Mouse (Mus musculus): ENCODE data around the gene Kcnk1.

Kcnk1 gene

GRCm38 (mm10) chr8:125995101-125995986 lies at the start of gene Kcnk1:
Kcnk1 (plus strand) TSS chr8:125995170.
- peak; percentile 82 for DNase-seq (ENCODE audit: low read depth, low spot score)

GRCm38 (mm10) chr8:125948696-125949308 lies 46.2 kb upstream of the Kcnk1 start:
- DNase-seq (ENCODE audit: low read depth, low spot score), result no peak

GRCm38 (mm10) chr8:125950007-125950940 lies 44.7 kb upstream of the Kcnk1 start:
- peak; percentile 96 for DNase-seq (ENCODE audit: low read depth, low spot score)

GRCm38 (mm10) chr8:125955671-125956070 lies 39.3 kb upstream of the Kcnk1 start:
- peak; percentile 62 for DNase-seq (ENCODE audit: low read depth, low spot score)

GRCm38 (mm10) chr8:125956796-125957195 lies 38.2 kb upstream of the Kcnk1 start:
- DNase-seq (ENCODE audit: low read depth, low spot score), result no peak

GRCm38 (mm10) chr8:125957226-125957993 lies 37.6 kb upstream of the Kcnk1 start:
- DNase-seq (ENCODE audit: low read depth, low spot score), result no peak

GRCm38 (mm10) chr8:125957994-125958368 lies 37.0 kb upstream of the Kcnk1 start:
- no peak for DNase-seq (ENCODE audit: low read depth, low spot score)

- no peak for DNase-seq (ENCODE audit: low read depth, low spot score)
Observed at GRCm38 (mm10) chr8:125959363-125959771, 35.6 kb upstream of the Kcnk1 start.

GRCm38 (mm10) chr8:125960037-125960436 lies 34.9 kb upstream of the Kcnk1 start:
- peak; percentile 73 for DNase-seq (ENCODE audit: low read depth, low spot score)

GRCm38 (mm10) chr8:125961790-125962189 lies 33.2 kb upstream of the Kcnk1 start:
- DNase-seq (ENCODE audit: low read depth, low spot score), result no peak

- DNase-seq (ENCODE audit: low read depth, low spot score), result peak; percentile 62
Observed at GRCm38 (mm10) chr8:125963807-125964211, 31.2 kb upstream of the Kcnk1 start.

GRCm38 (mm10) chr8:125971336-125971735 lies 23.6 kb upstream of the Kcnk1 start:
- DNase-seq (ENCODE audit: low read depth, low spot score), result peak; percentile 21

- DNase-seq (ENCODE audit: low read depth, low spot score), result no peak
Observed at GRCm38 (mm10) chr8:125975981-125976380, 19.0 kb upstream of the Kcnk1 start.

- no peak for DNase-seq (ENCODE audit: low read depth, low spot score)
Observed at GRCm38 (mm10) chr8:125980826-125981225, 14.1 kb upstream of the Kcnk1 start.

- no peak for DNase-seq (ENCODE audit: low read depth, low spot score)
Observed at GRCm38 (mm10) chr8:125983515-125983914, 11.5 kb upstream of the Kcnk1 start.

GRCm38 (mm10) chr8:125984140-125984539 lies 10.8 kb upstream of the Kcnk1 start:
- no peak for DNase-seq (ENCODE audit: low read depth, low spot score)

- DNase-seq (ENCODE audit: low read depth, low spot score), result no peak
Observed at GRCm38 (mm10) chr8:125985364-125985763, 9.6 kb upstream of the Kcnk1 start.

GRCm38 (mm10) chr8:125986999-125987589 lies 7.9 kb upstream of the Kcnk1 start:
- DNase-seq (ENCODE audit: low read depth, low spot score), result no peak

GRCm38 (mm10) chr8:125987996-125988395 lies 7.0 kb upstream of the Kcnk1 start:
- no peak for DNase-seq (ENCODE audit: low read depth, low spot score)

- DNase-seq (ENCODE audit: low read depth, low spot score), result no peak
Observed at GRCm38 (mm10) chr8:125993636-125994035, 1.3 kb upstream of the Kcnk1 start.
